ENCODE assay signal across 22 mouse cellular contexts in genomic region chr5:61495226-61495625, GRCm38 (mm10).
A peak's percentile ranks its signal among the peaks of the same experiment; 100 is the strongest.
DNase-seq lines count a peak whose midpoint lies in the region; ATAC-seq and TF ChIP-seq lines count a peak whose summit lies in the region.
"Had no signal": no experiment of that assay in that cellular context is flagged by ENCODE, and none has a peak within 500 bp of the region (broad histone marks: within the 10 kb centered on the region; RNA-seq: fewer than 3 reads in every experiment).

No protein-coding gene starts in this region.

- no peak overlapping the region for H3K4me2 ChIP-seq in forebrain, postnatal 0 days (ENCODE audit: low read depth)
- no peak overlapping the region for H3K4me2 ChIP-seq in forebrain, embryonic 16.5 days (ENCODE audit: low read length)
- H3K4me2 ChIP-seq: forebrain, embryonic 15.5 days; hindbrain, embryonic 15.5 days; kidney, embryonic 15.5 days; midbrain, embryonic 11.5 days had no signal

- H3K4me1 ChIP-seq in forebrain, postnatal 0 days (ENCODE audit: insufficient read depth), result no peaks in the 10 kb centered on the region
- H3K4me1 ChIP-seq in forebrain, embryonic 16.5 days (replicated peaks; ENCODE audit: control insufficient read depth, insufficient read depth, low read length), result no peaks in the 10 kb centered on the region
- H3K4me1 ChIP-seq in embryonic facial prominence, embryonic 10.5 days, result no peaks in the 10 kb centered on the region
- H3K4me1 ChIP-seq: forebrain, embryonic 15.5 days; hindbrain, embryonic 15.5 days; kidney, embryonic 15.5 days had no signal

- H3K27ac ChIP-seq in forebrain, postnatal 0 days (ENCODE audit: low read depth, low read length), result no peak overlapping the region
- no peak overlapping the region for H3K27ac ChIP-seq in forebrain, embryonic 16.5 days (ENCODE audit: low read length)
- no peak overlapping the region for H3K27ac ChIP-seq in left cerebral cortex, adult 2 months
- H3K27ac ChIP-seq in embryonic facial prominence, embryonic 10.5 days (replicated peaks), result no peak overlapping the region
- H3K27ac ChIP-seq: forebrain, embryonic 15.5 days; hindbrain, embryonic 15.5 days; kidney, embryonic 15.5 days had no signal

- intact Hi-C loops in left cerebral cortex, adult 2 months (cut with DNase I), result no loop called here
- intact Hi-C loops in left cerebral cortex, postnatal 4 days (cut with DNase I), result no loop called here

- WGBS in forebrain, postnatal 0 days, result 63% methylated on average over 1 of the region's 1 CpGs
- 61% methylated on average over 1 of the region's 1 CpGs for WGBS in forebrain, embryonic 16.5 days
- 72% methylated on average over 1 of the region's 1 CpGs for WGBS in embryonic facial prominence, embryonic 10.5 days

- no peak overlapping the region for H3K9ac ChIP-seq in forebrain, postnatal 0 days
- no peak overlapping the region for H3K9ac ChIP-seq in forebrain, embryonic 16.5 days (replicated peaks; ENCODE audit: low read depth, low read length)
- H3K9ac ChIP-seq: forebrain, embryonic 15.5 days; hindbrain, embryonic 15.5 days; kidney, embryonic 15.5 days had no signal

- H3K36me3 ChIP-seq in forebrain, postnatal 0 days (ENCODE audit: insufficient read depth), result no peaks in the 10 kb centered on the region
- no peaks in the 10 kb centered on the region for H3K36me3 ChIP-seq in forebrain, embryonic 16.5 days (ENCODE audit: control insufficient read depth, insufficient read depth)
- H3K36me3 ChIP-seq in embryonic facial prominence, embryonic 10.5 days (replicated peaks), result no peaks in the 10 kb centered on the region
- H3K36me3 ChIP-seq: forebrain, embryonic 15.5 days; hindbrain, embryonic 15.5 days; kidney, embryonic 15.5 days had no signal

- peak; percentile 34 for DNase-seq in forebrain, postnatal 0 days
- no peak for DNase-seq in left cerebral cortex, adult 2 months (ENCODE audit: extremely low spot score in 1 of 2, low spot score in 2 of 2)
- no peak for DNase-seq in left cerebral cortex, postnatal 4 days
- DNase-seq in 416B (ENCODE audit: low read depth) (peak; percentile 60), R1 (ENCODE audit: low read depth, low spot score) (peak; percentile 3)
- no peak for DNase-seq in urinary bladder, adult 18-20 months (ENCODE audit: low spot score in 2 of 2)
- DNase-seq in embryonic facial prominence, embryonic 10.5 days (ENCODE audit: low spot score), result no peak
- DNase-seq: adrenal gland, postnatal 36 days; cerebellum, adult 18-20 months; cerebellum, postnatal 14 days; gastrocnemius, postnatal 14 days; heart, adult 18-20 months; right cerebral cortex, postnatal 4 days; thymus, adult 2 months; thymus, postnatal 4 days had no signal

- peak; percentile 55 for TF ChIP-seq CTCF in forebrain, postnatal 0 days (IDR thresholded peaks at IDR 0.05; ENCODE audit: low read depth)
- peak; percentile 52 for TF ChIP-seq CTCF in left cerebral cortex, adult 2 months (IDR thresholded peaks at IDR 0.05)

- ATAC-seq in forebrain, postnatal 0 days, result no peak
- ATAC-seq in forebrain, embryonic 16.5 days, result no peak; the same call in 1 of the 2 replicates
- ATAC-seq: forebrain, embryonic 15.5 days; intestine, embryonic 16.5 days; lung, postnatal 0 days had no signal

- no peaks in the 10 kb centered on the region for H3K9me3 ChIP-seq in forebrain, postnatal 0 days (ENCODE audit: low read length)
- H3K9me3 ChIP-seq in forebrain, embryonic 16.5 days (ENCODE audit: control insufficient read depth, low read length), result no peaks in the 10 kb centered on the region
- no peaks in the 10 kb centered on the region for H3K9me3 ChIP-seq in embryonic facial prominence, embryonic 10.5 days
- H3K9me3 ChIP-seq: forebrain, embryonic 15.5 days; hindbrain, embryonic 15.5 days; kidney, embryonic 15.5 days had no signal

- H3K27me3 ChIP-seq in forebrain, postnatal 0 days (ENCODE audit: insufficient read depth, low read length), result no peaks in the 10 kb centered on the region
- H3K27me3 ChIP-seq in forebrain, embryonic 16.5 days (replicated peaks; ENCODE audit: control insufficient read depth, insufficient read depth, low read length), result no peaks in the 10 kb centered on the region
- no peaks in the 10 kb centered on the region for H3K27me3 ChIP-seq in embryonic facial prominence, embryonic 10.5 days (replicated peaks; ENCODE audit: low read depth, poor library complexity, severe bottlenecking)
- H3K27me3 ChIP-seq: forebrain, embryonic 15.5 days; hindbrain, embryonic 15.5 days; kidney, embryonic 15.5 days had no signal

- H3K4me3 ChIP-seq in forebrain, postnatal 0 days (ENCODE audit: low read depth, low read length), result no peak overlapping the region
- H3K4me3 ChIP-seq in forebrain, embryonic 16.5 days (replicated peaks; ENCODE audit: low read length), result no peak overlapping the region
- H3K4me3 ChIP-seq in left cerebral cortex, adult 2 months, result no peak overlapping the region
- no peak overlapping the region for H3K4me3 ChIP-seq in embryonic facial prominence, embryonic 10.5 days
- H3K4me3 ChIP-seq: forebrain, embryonic 15.5 days; hindbrain, embryonic 15.5 days; kidney, embryonic 15.5 days had no signal

Comparison
In these comparisons a context has a peak if more than half of its experiments do, and no peak if none do; other contexts are left out.
1. DNase-seq: peak in forebrain, postnatal 0 days (single experiment), 416B (single experiment) and R1 (single experiment); none in left cerebral cortex, adult 2 months (0 of 2), left cerebral cortex, postnatal 4 days (single experiment), urinary bladder, adult 18-20 months (0 of 2) and embryonic facial prominence, embryonic 10.5 days (single experiment).